Mouse (Mus musculus) left cerebral cortex, postnatal 4 days (tissue): ENCODE data around the gene Rasal1. TPM values are rescaled to one million over a fixed set of nuclear protein-coding genes. Genes with fewer than 3 reads are reported as not detected.
A peak's percentile ranks its signal among the peaks of the same experiment; 100 is the strongest.

ENCODE experiments used
- DNase-seq: peaks from one replicate; pipeline ENCODE4 v3.0.0-alpha.2; 2022
- intact Hi-C: fragments of 180-260 bp; cut with DNase I; formaldehyde crosslinking; loops from one replicate; pipeline ENCODE4 v1.15.1; 2025
- total RNA-seq, 2 experiments: library from RNA; stranded (reverse); gene quantifications; 2 replicates each; pipeline ENCODE4 v1.2.3; 2021

Rasal1 gene
- total RNA-seq, 2 experiments from 2014 or later: 42.2 to 54.6 TPM

GRCm38 (mm10) chr5:120688434-120688833, 39.8 kb downstream of the Rasal1 start:
- DNase-seq: no peak
- intact Hi-C loops: no loop called here

GRCm38 (mm10) chr5:120690417-120690816, 41.8 kb downstream of the Rasal1 start:
- no peak for DNase-seq
- intact Hi-C loops: no loop called here

GRCm38 (mm10) chr5:120692034-120692433, 43.4 kb downstream of the Rasal1 start:
- intact Hi-C loops: no loop called here
- no peak for DNase-seq

- intact Hi-C loops: no loop called here
- no peak for DNase-seq
Measured at GRCm38 (mm10) chr5:120693931-120694694, 45.5 kb downstream of the Rasal1 start.

GRCm38 (mm10) chr5:120694695-120695074, 46.1 kb downstream of the Rasal1 start:
- DNase-seq: no peak
- intact Hi-C loops: no loop called here

GRCm38 (mm10) chr5:120696057-120696743, 47.6 kb downstream of the Rasal1 start:
- intact Hi-C loops: no loop called here

GRCm38 (mm10) chr5:120696865-120697264, 48.3 kb downstream of the Rasal1 start:
- no peak for DNase-seq
- intact Hi-C loops: no loop called here

More at GRCm38 (mm10) chr5:120696057-120696743, 47.6 kb downstream of the Rasal1 start:
- DNase-seq: no peak

- no peak for DNase-seq
- intact Hi-C loops: no loop called here
Measured at GRCm38 (mm10) chr5:120698181-120698580, 49.6 kb downstream of the Rasal1 start.

GRCm38 (mm10) chr5:120698801-120699391, 50.3 kb downstream of the Rasal1 start:
- peak; percentile 85 for DNase-seq
- intact Hi-C loops: no loop called here

- peak; percentile 77 for DNase-seq
- intact Hi-C loops: no loop called here
Measured at GRCm38 (mm10) chr5:120700996-120701790, 52.6 kb downstream of the Rasal1 start.

GRCm38 (mm10) chr5:120702421-120702820, 53.8 kb downstream of the Rasal1 start:
- DNase-seq: no peak
- intact Hi-C loops: no loop called here

- no peak for DNase-seq
- intact Hi-C loops: no loop called here
Measured at GRCm38 (mm10) chr5:120702969-120703368, 54.4 kb downstream of the Rasal1 start.

GRCm38 (mm10) chr5:120703660-120704059, 55.0 kb downstream of the Rasal1 start:
- DNase-seq: no peak
- intact Hi-C loops: no loop called here

- intact Hi-C loops: no loop called here
- no peak for DNase-seq
Measured at GRCm38 (mm10) chr5:120704421-120704820, 55.8 kb downstream of the Rasal1 start.

GRCm38 (mm10) chr5:120706541-120706940, 57.9 kb downstream of the Rasal1 start:
- peak; percentile 67 for DNase-seq
- intact Hi-C loops: no loop called here

- intact Hi-C loops: no loop called here
- no peak for DNase-seq
Measured at GRCm38 (mm10) chr5:120706976-120707375, 58.4 kb downstream of the Rasal1 start.

- peak; percentile 75 for DNase-seq
- intact Hi-C loops: no loop called here
Measured at GRCm38 (mm10) chr5:120710161-120710825, 61.7 kb downstream of the Rasal1 start.

- peak; percentile 57 for DNase-seq
- intact Hi-C loops: no loop called here
Measured at GRCm38 (mm10) chr5:120710826-120711248, 62.2 kb downstream of the Rasal1 start.

- intact Hi-C loops: no loop called here
- DNase-seq: peak; percentile 75
Measured at GRCm38 (mm10) chr5:120711416-120711815, 62.8 kb downstream of the Rasal1 start.

- intact Hi-C loops: loop anchor here (2.0 kb wide), 1 partner anchor 33 kb away; no protein-coding TSS in a partner anchor
- no peak for DNase-seq
Measured at GRCm38 (mm10) chr5:120711827-120712226, 63.2 kb downstream of the Rasal1 start, which contains the start of gene Dtx1. Dtx1 (minus strand) TSS chr5:120711927.
